Mouse (Mus musculus) telencephalon, adult 2 months (tissue): Measurements from ENCODE around the gene Polrmt.

Experiments
- DNase-seq: peaks from one replicate; pipeline ENCODE4 v3.0.0-alpha.2; 2011; ENCODE audit warnings: low read depth, low spot score

The Polrmt gene

DNA sequence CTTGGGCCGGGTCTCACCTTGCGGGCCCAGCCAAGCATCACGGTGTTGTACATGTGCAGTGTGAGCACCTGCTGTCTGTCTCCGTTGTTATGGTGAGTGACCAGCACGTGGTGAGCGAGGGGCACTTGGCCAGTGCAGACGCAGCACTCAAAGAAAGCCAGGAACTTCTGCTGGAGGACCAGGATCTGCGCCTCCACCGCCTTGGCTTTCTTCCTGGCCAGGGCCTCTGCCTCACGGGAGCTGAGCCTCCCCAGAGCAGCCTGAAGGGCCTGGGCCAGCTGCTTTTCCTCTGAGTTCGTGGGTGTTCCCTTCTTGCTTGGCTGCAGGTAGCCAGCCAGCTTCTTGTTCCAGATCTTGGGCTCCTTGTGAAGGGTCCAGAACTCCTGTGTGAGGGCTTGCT, 3.2 kb downstream of the Polrmt start:
- DNase-seq = no peak

GRCm38 (mm10) chr10:79740863-79741262, 5.5 kb downstream of the Polrmt start:
- DNase-seq = no peak

DNA sequence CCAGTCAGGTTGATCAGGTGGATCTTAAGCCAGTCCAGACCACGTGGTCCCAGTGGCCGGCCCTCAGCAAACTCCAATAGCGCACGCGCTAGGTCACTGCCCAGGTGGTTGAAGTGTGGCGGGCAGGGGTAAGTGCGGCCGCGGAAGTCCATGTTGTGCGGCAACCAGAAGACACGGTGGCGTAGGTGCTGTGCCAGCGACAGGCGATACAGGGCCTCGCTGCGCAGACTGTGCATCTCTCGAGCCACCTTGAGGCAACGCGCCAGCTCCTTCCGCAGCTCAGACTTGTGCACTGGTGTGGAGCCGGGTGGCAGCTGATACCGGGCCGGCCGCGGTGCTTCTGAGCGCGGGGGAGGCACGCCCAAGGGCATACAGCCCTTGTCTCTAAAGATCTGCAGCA, 7.1 kb downstream of the Polrmt start:
- DNase-seq = no peak

DNA sequence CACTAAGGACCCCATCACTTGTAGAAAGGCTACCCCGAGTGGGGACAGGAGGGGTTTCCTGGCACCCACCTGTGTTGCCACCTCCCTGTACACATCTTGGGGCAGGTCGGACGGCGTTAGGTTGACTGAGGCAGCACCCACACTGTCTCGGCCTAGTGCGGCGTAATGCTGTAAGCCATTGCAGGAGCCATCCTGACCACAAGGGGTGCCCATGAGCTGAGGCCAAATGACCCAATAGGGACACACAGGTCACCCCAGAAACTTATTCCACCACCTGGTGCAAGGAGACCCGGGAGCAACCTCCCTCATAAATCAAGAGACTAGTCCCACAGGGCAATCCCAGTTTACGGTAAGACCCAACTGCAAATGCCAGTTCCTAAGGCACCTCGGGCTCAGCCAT, 8.1 kb downstream of the Polrmt start:
- no peak for DNase-seq

DNA sequence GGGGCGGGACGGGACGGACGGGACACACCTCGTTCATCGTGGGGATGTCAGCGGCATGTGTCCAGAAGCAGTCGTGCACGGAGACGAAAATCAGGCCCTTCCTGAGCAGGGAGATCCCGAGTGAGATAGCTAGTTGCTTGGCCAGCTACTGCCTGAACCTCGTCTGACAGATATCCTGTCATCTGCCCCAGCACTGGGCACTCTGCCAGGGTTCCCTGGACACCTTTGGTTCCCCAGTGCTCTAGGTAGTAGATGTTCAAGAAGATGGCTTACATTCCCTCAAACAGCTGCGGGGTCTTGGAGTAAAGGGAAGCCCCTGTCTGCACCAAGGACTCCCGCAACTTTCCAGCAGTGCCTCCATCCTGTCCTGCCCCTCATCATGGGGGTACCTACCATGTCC, 9.7 kb downstream of the Polrmt start:
- DNase-seq = no peak

DNA sequence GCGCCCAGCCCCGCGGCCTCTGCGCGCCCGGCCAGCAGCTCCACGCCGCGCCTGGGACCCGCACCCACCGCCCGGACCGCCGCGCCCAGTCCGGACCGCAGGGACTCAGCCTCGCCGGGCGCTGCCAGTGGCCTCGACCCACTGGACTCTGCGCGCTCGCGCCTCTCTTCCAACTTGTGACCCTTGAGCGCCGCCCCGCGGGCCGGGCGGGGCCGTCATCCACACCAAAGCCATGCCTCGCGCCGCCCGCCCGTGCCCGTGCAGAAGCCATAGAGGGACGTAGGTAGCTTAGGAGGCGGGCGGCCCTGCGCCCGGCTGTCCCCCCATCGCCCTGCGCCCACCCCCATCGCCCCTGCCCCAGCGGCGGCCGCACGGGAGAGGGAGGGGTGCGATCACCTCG, 11.0 kb downstream of the Polrmt start:
- DNase-seq = no peak

GRCm38 (mm10) chr10:79733847-79734246, 12.5 kb downstream of the Polrmt start:
- no peak for DNase-seq

DNA sequence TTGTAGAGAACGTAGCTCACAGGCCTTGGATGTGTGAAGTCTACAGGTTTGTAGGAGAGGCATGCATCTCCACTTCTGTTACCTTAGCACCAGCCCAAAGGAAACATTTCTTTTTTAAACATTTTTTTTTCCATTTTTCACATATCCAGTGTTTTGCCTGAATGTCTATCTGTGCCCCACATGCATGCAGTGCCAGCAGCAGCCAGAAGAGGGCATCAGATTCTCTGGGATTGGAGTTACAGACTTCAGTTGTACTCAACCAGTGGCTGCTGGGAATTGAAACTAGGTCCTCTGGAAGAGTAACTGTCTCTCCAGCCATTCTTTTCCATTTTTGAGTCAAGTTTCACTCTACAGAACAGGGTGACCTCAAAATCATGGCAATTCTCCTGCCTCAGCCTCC, 13.9 kb downstream of the Polrmt start:
- DNase-seq = no peak

DNA sequence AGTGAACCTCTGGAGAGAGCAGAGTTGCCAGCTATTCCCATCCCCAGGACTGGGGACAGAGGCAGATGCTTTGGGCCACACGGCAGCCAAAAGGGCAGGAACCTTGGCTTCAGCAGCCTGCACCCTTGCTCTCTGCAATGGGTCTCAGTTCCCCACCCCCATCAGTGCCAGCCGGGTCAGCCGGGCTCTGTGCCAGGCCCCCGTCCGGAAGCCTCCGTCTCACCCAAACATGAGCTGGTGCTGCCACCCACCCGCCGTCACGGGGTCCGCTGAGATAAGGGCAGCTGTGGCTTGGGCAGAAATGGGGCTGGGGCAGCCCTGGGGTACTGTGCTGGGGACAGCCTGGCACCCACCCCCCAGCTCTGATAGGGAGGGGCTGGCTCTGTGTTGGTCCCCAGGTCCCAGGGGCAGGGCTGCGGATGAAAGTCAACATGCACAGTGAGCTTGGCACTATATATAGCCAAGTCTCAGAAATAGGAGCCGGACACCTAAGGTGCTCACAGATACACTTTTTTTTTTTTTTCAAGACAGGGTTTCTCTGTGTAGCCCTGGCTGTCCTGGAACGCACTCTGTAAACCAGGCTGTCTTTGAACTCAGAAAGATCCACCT, 16.9 kb downstream of the Polrmt start:
- DNase-seq = no peak

DNA sequence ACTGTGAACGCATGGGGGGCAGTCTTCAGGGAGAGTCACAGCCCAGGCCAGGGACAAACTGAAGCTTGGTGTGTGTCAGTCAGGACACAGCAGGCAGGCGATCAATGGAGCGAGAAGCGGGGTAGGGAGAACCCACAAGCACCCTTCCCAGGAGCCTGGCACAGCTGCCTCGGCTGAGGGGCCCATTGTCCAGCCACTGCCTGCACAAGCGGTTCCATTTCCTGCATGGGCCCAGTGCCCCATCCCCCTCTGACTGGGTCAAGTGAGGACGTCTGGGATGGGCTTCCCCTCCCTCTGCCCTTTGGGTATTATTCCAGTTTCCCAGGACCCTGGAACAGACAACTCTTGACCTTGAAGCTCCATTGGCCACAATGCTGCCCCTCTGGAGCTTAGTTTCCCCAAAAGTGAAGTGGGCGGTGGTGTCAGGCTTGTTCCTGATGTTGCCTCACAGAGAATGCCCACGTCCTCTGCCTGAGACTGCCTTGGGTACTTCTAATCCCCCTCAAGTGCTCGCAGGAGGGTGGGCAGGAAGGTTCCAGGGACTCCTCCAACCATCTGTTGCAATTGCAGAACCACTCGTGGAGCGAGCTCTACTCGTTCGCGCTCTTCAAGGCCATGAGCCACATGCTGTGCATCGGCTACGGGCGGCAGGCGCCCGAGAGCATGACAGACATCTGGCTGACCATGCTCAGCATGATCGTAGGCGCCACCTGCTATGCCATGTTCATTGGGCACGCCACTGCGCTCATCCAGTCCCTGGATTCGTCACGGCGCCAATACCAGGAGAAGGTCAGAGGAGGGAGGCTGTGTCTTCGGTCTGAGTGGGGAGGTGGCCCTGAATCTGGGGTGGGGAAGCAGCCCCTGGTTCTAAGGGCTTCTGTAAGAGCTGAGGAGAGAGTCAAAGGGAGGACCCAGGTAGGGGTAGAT, 17.8 kb downstream of the Polrmt start:
- DNase-seq = peak; percentile 72

- DNase-seq = no peak
These were observed 20.3 kb downstream of the Polrmt start for GRCm38 (mm10) chr10:79726090-79726489.

- DNase-seq = no peak
These were observed 22.7 kb downstream of the Polrmt start for GRCm38 (mm10) chr10:79723692-79724091.

GRCm38 (mm10) chr10:79723047-79723446, 23.3 kb downstream of the Polrmt start:
- no peak for DNase-seq

GRCm38 (mm10) chr10:79721089-79721488, 25.3 kb downstream of the Polrmt start:
- DNase-seq = no peak

DNA sequence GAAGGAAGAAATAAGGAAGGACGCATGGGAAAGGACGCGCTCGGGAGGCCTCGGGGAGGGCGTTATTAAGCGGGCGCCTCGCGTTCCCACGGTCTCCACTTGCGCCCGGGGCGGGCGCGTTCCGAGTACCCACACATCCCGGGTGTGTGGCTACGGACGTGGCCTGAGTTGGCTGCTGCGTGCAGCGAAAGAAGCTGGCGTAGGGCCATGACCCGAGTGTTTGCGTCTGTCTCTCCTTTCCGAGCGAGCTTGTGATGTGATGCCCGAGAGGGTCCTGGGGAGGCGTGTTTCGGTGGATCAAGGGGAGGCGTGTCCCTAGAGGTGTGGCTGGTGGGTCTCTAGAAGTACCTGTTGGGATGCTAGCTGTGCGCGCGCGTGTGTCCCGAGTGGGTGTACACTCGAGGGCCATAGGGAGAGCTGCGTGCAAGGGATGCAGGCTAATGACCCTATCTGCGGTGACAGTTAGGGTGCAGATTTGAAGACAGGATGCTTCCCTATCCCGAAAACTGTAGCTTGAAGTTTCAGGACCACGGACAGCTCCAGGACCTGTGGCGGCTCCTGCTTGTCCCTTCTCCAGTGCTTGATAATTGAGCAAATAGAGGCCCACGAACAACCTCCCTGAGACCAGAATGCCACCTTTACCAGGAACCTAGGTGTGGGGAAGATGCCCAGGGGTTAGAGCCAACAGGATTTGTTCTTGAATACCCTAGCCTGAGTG, 28.6 kb downstream of the Polrmt start:
- no peak for DNase-seq

GRCm38 (mm10) chr10:79716988-79717355, 29.4 kb downstream of the Polrmt start:
- DNase-seq = no peak

DNA sequence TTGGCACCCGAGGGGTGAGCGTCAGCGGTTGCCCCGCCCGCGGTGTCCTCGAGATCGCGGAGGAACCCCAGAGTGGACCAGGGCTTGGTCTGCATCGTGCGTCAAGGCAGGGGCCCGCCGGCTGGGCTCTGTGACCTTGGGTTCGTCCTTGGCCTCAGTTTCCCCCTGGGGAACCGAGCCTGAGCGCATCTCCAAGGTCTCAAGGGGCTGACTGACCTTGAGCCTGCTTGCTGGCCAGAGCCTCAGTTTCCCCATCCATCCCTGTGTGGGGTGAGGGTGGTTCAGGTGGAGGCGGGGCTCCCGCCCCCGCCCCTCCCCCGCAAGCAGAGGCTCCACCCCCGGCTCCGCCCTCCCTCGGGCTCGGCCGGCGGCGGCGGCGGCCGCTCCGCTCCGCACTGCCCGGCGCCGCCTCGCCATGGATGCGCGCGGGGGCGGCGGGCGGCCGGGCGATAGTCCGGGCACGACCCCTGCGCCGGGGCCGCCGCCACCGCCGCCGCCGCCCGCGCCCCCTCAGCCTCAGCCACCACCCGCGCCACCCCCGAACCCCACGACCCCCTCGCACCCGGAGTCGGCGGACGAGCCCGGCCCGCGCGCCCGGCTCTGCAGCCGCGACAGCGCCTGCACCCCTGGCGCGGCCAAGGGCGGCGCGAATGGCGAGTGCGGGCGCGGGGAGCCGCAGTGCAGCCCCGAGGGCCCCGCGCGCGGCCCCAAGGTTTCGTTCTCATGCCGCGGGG, 30.0 kb downstream of the Polrmt start, which contains the start of gene Hcn2:
Gene Hcn2 (plus strand): TSS at position 381 of the 734 bp plus-strand sequence.
- no peak for DNase-seq

- DNase-seq = no peak
These were observed 31.4 kb downstream of the Polrmt start for GRCm38 (mm10) chr10:79714996-79715395.

- DNase-seq = no peak
These were observed 33.2 kb downstream of the Polrmt start for GRCm38 (mm10) chr10:79713163-79713562.

GRCm38 (mm10) chr10:79712499-79713126, 33.8 kb downstream of the Polrmt start:
- DNase-seq = peak; percentile 74

DNA sequence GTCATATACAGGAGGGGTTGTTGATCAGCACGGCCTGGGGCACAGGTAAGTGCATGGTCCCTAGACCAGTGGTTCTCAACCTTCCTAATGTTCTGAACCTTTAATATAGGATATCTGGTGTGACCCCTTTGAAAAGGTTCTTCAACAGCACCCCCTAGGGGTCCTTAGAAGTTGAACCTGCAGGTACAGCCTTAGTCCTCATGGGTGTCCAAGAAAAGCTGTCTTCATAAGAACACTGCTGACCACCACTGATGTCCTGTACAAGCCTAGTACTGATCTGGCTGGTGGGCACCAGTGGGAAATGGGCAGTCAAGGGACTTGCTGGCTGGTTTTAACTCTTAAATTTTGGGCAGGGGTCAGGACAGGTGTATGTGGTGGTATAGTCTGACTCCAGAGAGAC, 34.4 kb downstream of the Polrmt start:
- DNase-seq = no peak
